Mouse (Mus musculus): ENCODE data around the gene Btf3.

Gene Btf3

DNA sequence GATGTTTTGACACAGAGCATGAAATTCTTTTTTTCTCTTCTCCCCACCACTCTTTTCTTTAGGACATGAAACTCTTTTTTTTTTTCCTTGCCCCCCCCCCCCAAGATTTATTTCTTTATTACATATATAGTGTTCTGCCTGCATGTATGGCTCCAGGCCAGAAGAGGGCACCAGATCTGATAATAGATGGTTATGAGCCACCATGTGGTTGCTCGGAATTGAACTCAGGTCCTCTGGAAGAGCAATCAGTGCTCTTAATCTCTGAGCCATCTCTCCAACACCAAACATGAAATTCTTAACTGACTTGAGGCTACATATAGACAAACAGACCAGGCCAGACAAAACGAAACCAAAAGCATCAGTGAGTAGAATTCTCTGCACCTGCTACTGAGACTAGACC, 39.3 kb downstream of the Btf3 start:
- DNase-seq (ENCODE audit: extremely low spot score, low read depth, low spot score): no peak

DNA sequence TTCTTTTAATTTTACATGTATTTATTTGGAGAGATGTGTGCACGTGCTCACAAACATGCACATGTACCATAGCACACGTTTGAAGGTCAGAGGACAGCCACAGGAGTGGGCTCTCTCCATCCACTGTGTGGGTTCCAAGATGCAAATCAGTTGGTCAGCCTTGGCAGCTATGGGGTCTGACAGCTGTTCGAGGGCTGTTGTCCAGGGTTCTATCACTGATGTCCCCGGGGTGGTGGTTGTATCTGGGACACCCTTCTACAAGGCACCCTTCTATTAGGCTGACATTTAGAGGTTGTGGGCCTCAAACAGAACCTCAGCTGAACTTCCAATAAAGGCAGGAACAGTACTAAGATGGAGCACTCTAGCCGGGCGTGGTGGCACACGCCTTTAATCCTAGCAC, 40.6 kb downstream of the Btf3 start:
- DNase-seq (ENCODE audit: extremely low spot score, low read depth, low spot score): no peak

DNA sequence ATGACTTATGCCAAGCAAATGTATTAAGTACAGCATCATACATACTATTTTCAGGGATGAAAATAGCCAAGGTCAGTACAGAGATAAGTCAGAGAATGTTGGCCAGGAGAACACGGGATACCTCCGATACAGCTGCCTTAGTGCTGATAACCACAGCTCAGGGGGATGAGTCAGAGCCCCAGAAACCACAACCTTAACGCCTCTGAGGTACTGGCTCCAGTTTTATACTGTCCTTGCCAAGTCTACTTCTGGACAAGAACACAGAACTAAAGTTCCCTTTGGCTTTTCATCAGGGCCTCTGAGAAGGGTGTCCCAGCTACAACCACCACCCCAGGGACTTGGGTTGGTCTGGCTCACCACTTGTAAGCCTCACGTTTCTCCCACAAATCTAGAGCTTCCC, 41.2 kb downstream of the Btf3 start:
- no peak for DNase-seq (ENCODE audit: extremely low spot score, low read depth, low spot score)

DNA sequence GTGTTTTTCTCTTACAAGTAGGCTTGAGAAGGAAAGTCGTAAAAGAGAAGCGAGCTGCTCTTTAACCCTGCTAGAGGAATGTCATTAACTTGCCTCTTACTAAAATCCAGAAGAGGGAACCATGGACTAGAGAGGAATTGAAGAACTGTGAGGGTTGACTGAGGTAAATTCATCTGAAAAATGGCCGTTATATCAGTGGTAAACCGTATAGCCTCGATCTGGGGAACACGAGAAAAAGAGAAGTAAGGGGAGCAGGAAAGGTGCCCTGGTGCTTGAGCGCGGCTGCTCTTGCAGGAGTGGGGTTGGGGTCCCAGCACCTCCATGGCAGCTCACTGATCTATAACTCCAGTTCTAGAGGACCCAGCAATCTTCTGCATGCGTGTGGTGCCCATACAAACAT, 42.8 kb downstream of the Btf3 start:
- DNase-seq (ENCODE audit: extremely low spot score, low read depth, low spot score): no peak

DNA sequence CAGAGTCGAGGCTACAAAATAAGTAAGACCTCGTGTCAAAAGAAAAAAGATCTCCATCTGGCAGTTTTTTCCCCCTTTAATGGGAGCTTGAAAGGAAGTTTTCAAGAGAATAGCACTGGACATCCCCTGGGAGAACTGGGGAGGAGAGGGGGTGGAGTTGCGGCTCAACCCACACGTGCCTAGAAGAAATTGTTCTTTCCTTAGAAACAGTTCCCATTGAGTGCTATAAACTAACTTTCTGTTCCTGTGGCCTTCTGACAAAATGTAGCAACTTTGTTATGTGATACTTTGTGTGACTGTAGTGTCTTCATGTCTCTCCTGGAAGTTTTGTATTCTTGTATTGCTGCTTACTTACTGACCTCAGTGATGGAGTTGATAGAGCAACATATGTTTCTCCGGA, 52.7 kb downstream of the Btf3 start:
- no peak for DNase-seq (ENCODE audit: extremely low spot score, low read depth, low spot score)

DNA sequence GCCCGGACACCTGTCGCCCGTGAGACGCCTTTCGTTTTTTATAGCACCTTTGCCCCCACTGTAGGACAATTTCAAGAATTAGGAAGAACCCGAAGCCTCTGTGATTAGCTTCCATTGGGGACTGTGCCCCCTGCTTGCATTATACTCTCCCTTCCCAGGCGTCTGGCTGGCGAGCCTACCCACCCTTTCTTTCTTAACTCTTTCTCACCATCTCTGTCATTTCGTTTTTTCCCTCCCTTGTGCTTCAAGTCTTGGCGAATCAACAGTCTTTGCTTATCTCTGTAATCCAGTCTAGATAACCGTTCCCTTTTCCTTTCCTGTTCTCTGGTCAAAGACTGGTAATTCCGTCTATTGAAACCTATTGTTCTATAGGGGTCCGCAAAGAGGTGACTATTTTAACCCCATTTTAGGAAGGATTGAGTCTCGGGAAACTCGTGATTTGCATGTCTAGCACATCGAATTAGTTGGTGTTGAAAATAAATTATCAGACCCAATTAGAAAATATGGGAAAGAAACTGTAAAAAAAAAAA, 53.3 kb downstream of the Btf3 start:
- no peak for DNase-seq (ENCODE audit: extremely low spot score, low read depth, low spot score)

DNA sequence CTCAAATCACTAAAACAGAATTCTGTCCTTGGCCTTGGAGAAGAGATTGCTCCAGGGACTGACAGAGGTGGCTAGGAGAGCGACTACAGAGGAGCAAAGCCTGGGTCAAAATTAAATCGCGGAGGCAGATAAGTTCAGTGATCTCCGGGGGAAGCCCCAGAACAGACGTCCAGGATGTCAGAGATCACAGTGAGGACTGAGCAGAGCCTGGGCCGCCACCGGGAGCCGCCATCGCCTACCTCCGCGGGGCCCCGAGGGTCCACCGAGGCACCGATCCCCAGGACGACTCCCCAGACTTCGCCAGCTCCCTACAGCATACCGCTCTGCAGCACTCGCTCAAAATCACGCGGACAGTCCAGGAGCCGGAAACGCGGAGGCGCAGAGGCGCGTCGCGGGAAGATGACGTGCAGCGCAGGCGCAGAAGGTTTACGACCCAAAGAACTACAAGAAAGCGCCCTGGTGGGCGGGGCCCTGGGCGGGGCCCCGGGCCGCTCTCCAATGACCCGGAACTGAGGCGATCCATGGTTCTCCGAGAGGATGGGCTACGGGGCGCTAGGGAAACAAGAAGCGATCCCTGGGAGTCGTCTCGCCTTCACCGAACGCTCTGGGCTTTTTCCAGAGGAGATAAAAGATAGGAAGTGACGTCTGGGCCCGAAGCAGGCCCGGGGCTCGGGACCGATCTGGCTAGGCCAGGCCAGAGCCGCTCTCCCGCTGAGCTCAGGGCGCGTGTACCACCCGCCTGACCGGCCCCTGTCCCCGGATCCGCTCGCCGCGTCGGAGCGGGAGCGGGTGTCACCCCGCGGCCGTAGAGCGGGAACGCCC, 54.0 kb downstream of the Btf3 start, which contains the start of the genes Utp15 and Ankra2:
TSS of gene Utp15 (minus strand) at position 406 of the 822 bp plus-strand sequence.
TSS of gene Ankra2 (plus strand) at position 439 of the 822 bp plus-strand sequence.
- DNase-seq (ENCODE audit: extremely low spot score, low read depth, low spot score): peak; percentile 99
